Mouse (Mus musculus): Measurements from ENCODE around the gene Hif3a. TPM values are rescaled to one million over a fixed set of nuclear protein-coding genes. Genes with fewer than 3 reads are reported as not detected.
A peak's percentile ranks its signal among the peaks of the same experiment; 100 is the strongest.

The Hif3a gene
- polyA plus RNA-seq, 2 experiments from 2014 or later = 0.60 to 0.91 TPM

GRCm38 (mm10) chr7:17056601-17057523 lies 5.4 kb downstream of the Hif3a start:
- ATAC-seq = no peak

GRCm38 (mm10) chr7:17056081-17056581 lies 6.1 kb downstream of the Hif3a start:
- ATAC-seq = peak; percentile 36

DNA sequence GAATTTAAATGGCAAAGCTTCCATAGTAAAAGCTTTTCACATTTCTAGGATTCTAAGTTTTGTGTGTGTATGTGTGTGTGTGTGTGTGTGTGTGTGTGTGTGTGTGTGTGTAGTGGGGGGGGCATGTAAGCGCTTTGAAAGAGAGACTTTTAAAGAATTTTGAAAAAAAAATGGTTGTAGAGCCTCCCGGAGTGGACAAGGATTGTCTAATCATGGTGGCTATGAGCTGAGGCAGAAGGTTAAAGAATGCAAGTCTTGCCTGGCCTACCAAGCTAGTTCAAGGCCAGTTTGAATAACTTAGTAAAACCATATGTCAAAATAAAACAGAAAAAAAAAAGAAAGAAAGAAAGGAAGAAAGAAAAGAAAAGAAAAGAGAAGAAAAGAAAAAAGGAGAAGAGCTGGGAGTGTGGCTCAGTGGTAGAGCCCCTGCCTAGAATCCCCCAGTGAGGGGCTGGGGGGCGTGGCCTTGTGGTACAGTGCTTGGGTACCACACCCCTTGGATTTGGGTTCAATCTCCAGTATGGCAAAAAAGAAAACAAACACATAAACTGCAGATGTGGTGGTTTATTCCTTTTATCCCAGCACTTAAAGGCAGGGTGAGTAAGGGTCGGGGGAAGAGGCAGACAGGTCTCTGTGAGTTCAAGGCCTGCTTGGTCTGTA lies 6.8 kb downstream of the Hif3a start:
- ATAC-seq = no peak

GRCm38 (mm10) chr7:17054325-17054989 lies 7.8 kb downstream of the Hif3a start:
- ATAC-seq = no peak

DNA sequence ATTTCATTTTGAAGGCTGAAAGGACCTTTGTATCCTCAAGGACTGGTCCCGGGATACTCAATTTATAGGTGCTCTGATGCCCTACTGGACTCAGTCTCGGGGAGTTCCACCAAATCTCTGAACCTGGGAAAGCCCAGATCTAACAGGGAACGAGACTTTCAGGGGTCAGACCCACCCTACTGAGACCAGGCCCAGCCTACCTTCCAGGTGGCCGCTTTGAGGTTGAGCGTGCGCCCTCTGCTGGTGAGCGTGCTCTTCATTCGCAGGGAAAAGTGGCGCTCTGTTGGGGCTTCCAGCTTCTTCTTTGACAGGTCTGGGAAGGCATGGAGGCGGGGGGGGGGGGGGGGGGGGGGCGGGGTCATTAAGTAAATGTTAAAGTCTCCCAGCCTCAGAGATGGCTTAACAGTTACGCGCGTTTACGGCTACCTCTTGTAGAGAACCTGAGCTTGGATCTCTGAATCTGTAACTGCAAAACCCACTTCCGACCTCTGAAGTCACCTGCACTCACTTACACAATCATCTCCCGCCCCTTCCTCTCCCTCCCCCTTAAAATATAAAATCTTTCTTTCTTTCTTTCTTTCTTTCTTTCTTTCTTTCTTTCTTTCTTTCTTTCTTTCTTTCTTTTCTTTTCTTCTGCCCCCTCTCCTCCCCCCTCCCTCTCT lies 11.2 kb downstream of the Hif3a start:
- peak; percentile 87 for ATAC-seq

DNA sequence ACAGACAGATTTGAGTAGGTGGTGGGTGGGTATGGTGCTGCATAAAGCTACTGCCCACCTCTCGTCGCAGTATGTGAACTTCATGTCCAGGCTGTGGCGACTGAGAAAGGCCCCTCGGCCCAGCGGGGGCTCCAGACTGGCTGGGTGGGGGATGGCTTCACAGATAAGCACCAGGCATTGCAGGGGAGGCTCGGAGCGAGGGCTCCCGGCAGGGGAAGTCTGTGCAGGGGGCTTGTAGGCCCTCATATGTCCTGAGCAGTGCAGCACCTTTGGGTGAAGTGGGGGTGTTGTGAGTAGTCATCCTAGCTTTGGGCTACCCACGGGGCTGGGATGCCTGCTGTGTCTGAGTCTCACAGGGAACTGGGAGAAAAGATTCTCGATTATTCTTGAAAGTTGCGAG lies 11.7 kb downstream of the Hif3a start:
- ATAC-seq = no peak

DNA sequence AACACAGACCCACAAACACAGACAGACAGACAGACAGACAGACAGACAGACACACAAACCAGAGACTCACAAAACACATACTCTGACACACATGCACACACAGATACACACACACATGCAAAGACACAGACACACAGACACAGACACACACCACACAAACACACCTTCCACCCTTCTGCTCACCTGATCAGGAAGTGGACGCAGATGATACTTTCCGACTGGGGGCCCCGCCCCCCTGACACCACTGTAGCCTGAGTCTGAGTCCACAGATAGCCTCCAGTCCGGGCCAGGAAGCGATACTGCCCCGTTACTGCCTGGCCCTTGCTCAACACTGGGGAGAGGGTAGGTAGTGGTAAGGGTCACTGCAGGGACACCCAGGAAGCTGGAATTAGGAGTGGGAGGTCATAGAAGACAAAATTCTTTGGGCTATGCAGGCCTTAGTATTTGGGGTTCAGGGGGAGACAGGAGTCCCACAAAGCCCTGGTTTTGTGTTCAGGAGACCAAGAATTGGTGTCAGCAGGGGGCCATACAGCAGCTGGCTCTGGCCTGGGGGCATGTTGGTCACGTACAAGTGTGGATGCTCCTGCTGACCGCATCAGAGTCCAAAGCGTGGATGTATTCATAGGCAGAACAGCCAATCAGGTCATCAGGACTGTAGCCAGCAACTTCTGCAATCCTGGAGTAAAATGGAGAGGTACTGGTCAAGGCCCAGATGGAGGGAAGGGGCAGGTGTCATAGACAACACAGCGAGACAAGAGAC lies 13.6 kb downstream of the Hif3a start:
- ATAC-seq = no peak

DNA sequence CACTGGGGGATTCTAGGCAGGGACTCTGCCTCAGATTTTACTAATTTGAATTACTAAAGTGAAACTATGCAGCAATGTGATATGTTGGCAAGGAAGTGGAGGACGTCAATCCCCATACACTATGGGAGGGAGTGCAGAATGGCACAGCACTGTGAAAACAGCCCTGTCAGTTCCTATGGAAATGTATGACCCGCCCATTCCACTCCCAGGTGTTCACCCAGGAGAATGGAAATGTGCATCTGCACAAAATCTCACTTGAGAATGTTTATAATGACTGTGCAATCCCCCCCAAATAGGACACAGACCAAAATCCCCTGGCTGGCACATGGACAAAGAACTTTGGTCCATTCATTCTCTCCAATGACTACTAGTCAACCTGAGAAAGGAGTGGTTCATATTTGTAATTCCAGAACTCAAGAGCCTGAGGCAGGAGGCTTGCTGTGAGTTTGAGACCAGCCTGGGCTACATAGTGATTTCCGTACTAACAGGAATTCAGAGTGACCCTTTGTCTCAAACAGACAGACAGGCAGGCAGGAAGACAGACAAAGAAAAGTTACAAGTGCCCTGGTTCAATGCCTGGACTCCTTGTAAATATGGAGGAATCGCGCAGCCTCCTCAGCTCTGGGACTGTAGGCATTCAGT lies 15.1 kb downstream of the Hif3a start:
- ATAC-seq = no peak

GRCm38 (mm10) chr7:17045743-17046142 lies 16.5 kb downstream of the Hif3a start:
- ATAC-seq = no peak

DNA sequence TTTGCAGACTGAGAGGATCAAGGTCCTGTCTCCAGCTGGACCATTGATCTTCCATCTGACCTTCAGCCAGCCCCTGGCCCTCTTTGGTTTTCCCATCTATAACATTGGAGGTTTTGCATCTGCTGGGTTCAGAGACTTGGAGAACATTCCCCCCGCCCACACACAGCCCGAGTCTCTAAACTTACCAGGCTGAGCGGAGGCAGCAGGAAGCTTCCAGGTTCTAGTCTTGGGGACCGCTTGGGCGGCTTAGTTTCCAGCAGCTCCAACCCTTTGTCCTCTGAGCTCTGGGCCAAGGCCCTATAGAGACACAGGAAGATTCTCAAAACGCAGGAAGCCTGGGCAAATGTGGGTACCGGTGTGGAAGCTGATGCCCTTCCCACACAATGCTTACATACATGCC lies 22.9 kb downstream of the Hif3a start:
- ATAC-seq = no peak

- ATAC-seq = no peak
Observed at GRCm38 (mm10) chr7:17038018-17038695, 24.1 kb downstream of the Hif3a start.

- ATAC-seq = peak; percentile 43
Observed at GRCm38 (mm10) chr7:17030239-17030638, 32.0 kb downstream of the Hif3a start.

DNA sequence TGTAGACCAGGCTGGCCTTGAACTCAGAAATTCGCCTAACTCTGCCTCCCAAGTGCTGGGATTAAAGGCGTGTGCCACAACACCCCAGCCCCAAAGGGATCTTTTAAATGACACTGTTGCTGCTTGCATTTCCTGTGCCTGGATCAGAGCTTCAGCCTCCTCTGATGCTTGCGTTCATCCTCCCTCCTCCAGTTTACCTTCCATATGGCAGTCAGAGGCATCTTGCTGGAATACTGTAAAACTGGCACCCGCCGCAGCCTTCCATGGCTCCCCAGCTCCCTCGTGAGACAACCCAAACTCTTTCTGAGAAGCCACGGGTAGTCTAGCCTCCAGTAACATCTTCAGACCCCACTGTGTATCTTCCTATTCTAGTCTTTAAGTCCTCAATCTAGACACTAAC lies 33.3 kb downstream of the Hif3a start:
- no peak for ATAC-seq

DNA sequence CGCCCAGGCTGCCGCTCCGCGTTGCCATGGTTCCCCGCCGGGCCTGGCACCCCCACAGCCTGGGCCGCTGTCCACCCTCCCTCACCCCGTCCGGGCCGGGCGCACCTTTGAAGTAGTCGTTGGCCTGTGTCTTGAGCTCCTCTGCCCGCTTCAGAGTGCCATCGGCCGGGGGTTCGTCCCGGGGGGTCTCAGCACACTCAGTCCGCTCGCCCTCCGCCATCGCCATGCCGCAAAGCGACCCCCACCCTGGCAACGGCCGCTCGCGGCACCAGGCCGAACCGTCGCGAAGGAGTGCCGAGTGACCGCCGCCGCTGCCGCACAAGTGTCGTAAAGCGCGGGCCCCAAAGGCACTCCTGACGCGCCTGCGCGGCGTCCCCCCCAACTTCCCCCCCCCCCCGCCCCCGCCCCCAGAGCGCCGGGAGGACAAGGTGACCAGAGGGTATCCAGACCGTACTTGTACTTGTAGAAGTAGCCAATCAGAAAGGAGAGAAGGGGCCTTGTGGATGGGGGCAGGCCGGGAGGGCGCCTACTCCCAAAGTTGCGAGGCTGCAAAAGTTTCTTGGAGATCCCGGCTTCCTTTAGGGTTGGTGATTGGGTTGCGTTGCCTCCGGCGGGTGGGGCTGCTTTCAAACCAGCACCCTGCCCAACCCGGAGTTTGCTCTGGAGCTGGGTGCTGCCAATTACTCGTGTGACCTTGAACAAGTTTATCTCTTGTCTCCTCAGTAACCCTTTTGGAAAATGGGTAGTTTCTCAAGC lies 34.5 kb downstream of the Hif3a start, which contains the start of gene Ppp5c:
Gene Ppp5c (minus strand): TSS at position 337 of the 756 bp plus-strand sequence.
- peak; percentile 12 for ATAC-seq

DNA sequence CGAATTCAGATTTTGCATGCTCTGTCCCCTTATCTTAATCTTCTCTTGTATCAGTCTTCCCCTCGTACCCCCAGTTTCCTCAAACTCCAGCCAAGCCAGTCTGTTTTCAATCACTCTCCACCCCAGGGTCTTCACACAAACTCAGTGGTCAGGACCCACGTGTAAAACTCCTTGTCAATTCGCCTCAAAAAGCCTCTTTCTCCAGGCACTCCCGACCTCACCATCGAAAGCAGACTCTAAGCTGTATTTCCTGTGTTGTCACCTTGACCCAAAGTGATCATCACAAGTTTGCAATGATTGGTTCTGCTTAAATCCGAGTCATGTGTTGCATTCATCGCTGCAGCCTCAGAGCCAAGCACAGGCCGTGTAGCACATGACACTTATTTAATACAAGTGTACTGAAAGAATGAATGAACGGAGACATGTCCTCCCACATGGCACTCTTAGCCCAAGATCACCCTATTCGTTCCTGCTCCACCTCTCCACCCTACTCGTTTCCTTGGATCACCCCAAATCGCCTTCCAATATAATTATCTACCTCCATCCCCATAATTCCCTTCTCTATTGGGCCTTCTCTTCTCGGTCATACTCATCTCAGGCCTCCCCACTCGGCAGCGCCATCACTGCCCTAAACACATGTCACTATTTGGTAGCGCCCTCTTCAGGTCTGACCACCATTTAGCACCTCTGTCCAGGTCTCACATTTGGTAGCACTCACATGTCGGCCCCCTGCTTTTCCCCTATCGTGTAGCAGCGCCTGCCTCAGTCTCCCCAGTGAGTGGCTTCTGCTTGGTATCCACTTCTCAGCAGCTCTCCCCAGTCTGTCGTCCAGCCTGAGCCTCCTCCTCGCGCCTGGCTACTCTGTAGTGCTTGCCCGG lies 35.3 kb downstream of the Hif3a start:
- peak; percentile 68 for ATAC-seq

DNA sequence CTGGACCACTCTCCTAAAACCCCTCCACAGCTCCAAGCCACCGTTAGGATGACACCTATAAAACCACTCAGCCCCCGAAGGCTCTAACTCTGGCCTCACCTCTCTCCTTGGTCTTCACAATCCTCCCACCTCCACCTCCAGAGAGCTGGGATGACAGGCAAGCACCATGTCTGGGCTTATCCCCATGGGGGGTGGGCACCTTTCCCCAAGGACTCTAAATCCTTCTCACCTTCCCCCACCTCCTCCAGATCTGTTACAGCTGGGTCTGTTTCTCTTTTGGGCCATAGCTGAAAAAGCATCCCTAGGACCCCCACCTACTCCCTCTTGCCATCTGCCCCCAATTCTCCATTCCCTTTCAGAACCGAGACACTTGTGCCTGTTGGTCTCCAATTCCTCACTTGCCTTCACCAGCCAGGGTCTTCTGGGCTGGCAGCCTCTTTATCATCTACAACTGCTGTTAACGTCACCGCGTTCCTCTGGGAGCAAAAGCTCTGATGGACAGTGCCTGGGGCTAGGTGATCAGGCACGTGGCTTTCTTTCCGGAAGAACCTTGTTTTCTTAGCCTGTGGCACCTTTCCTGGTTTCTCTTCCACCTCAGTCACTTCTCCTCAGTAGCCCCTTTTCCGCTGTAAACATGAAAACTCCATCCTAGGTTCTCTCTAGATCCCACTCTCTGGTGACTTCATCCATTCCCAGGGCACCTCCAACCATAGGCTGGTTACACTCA lies 36.2 kb downstream of the Hif3a start:
- no peak for ATAC-seq

DNA sequence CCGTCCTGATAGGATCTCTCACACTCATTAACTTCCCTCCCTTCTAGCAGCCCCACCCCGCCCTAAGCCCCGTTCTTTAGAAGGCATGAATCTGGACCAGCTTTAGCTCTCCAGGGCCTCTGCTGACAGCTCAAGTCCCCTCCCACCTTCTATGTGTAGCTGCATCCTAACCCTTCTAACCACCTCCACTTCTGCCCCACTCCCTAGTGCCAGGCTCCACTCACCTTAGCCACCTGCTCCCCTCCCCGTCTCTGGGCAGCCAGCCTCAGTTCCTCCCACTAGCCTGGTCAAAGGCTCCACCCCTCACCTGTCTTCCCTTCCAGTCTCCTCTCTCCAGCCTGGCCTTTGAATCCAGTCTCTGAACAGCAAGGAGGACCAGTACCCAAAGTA lies 36.7 kb downstream of the Hif3a start:
- ATAC-seq = no peak

All from CD4-positive, CD25-positive, alpha-beta regulatory T cell, adult 4 months (primary cell).